Mouse (Mus musculus) heart, adult 18-20 months (tissue): ENCODE data around the gene Psmc3ip. TPM values are rescaled to one million over a fixed set of nuclear protein-coding genes. Genes with fewer than 3 reads are reported as not detected.
"Not testable (repeated sequence)": the region's sequence is repeated elsewhere in the genome, so short reads cannot be mapped to it uniquely, and the experiment has no call there.

ENCODE experiments used
- DNase-seq, 2 experiments: peaks; one replicate each; pipeline ENCODE4 v3.0.0; 2021 to 2022; ENCODE audit warnings: mixed read lengths in 1 of 2
- long read RNA-seq, 2 experiments: library from polyadenylated mRNA; stranded (forward); transcript quantifications; one replicate each; pipeline ENCODE4 v2.0.0; 2021
- total RNA-seq, 2 experiments: library from RNA; stranded (reverse); gene quantifications; 2 replicates each; pipeline ENCODE4 v1.2.3; 2021

Psmc3ip gene
- 1 to 10 TPM; 2.4 to 2.6 TPM for total RNA-seq
- long read RNA-seq, experiment 1, partial matches to known transcripts: 0 of 4 reads
- long read RNA-seq, experiment 1, other reads (novel, unspliced or antisense): 0 of 4 reads
- long read RNA-seq, experiment 2, partial matches to known transcripts: 0 of 3 reads
- long read RNA-seq, experiment 2, other reads (novel, unspliced or antisense): 1 of 3 reads

GRCm38 (mm10) chr11:101095314-101096024 is at the start of gene Psmc3ip:
Gene Psmc3ip (minus strand): TSS chr11:101095436.
- DNase-seq: peak; percentile 98

GRCm38 (mm10) chr11:101143338-101144225 is 48.3 kb upstream of the Psmc3ip start:
- DNase-seq: peak; percentile 37 to 49

GRCm38 (mm10) chr11:101142215-101142967 is 47.2 kb upstream of the Psmc3ip start:
- no peak for DNase-seq

DNA sequence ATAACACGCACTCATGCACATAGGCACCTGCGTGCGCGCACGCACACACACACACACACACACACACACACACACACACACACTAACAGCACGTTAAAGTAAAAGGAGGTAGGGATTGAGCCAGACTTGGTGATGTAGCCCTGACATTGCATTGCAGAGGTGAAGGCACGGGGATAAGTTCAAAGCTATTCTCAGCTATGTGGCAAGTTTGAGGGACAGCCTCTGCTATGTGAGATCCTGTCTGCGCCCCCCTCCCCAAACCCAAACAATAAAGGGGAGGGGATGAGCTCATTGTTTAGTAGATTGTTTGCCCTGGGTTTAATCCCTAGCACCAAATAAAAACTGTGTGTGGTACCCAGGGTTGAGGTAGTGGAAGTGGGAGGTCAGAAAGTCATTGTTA is 45.9 kb upstream of the Psmc3ip start:
- DNase-seq: no peak

- peak in 1 of 2 experiments; percentile 49 for DNase-seq
Measured at GRCm38 (mm10) chr11:101140164-101140819, 45.1 kb upstream of the Psmc3ip start.

DNA sequence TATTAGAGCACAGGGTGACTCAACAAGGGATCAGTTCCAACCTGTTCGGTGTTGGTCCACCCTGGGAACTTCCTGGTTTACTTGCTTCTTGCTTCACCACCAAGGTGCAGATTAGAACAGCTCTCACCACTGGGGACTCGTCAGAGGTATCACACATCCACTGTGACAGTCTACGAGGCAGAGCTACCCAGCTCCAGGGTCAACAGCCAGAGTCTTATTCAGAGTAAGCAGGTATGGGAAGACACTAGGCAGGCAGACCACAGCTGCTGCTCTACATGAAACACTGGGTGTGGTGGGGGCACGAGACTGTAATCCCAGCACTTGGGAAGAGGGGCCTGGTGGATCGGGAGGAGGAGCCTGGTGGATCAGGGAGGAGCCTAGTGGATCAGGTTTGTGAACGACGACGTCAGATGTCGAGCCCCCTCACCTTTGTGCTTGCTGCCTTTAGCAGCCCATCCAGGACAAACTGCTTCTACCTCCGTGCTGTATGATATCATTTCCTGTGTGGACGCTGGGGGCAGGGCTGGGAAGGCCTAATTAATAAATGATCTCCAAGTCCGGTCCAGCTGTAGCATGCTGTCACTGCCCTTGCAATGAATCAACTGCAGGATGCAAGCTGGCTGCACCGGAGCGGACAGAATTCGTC is 43.4 kb upstream of the Psmc3ip start:
- DNase-seq: peak; percentile 18 to 36

DNA sequence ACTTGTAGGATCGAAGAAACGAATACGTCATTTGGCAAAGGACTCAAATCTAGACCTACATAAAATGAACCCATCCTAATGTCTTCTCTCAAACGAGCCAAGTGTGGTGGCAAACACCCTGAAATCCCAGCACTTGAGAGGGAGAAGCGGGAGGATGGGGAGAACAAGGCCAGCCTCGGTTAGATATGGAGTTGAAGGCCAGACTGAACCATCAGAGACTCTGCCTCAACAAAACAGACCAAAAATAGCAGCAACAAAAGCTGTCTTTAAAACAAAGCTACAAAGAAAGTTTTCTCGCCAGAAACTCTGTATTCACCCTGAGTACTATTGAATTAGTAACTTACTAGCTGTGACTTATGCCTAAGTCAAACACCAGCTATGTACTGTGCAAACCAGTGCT is 41.8 kb upstream of the Psmc3ip start:
- DNase-seq: no peak

DNA sequence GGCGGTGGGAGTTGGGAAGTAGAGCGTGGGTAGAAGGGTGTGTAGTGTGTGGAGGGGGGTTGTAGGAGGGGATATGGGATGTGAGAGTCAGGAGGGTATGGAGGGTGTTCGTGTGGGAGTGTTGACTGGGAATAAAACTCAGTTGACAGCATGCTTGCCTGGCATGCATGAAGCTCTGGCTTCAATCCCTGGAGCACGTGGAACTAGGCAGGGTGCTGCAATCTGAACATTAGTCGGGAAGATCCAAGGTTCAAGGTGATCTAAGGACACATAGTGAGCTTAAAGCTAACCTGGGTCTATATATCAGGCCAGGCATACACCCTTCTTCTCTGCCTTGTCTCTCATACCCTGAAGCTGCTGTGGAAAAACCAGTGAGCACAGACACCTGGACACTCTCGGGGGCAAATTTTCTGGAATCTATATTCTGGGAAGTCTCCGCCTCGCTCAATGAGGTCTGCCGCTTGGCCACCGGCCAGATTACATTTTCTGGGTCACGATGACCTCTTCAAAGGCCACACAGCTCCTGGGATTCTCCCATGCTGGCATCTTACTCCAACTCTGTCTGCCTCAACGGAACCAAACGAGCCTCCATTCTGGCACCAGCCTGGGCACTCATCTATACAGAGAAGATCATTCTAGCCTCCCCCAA is 39.1 kb upstream of the Psmc3ip start:
- DNase-seq: peak; percentile 23 to 28

DNA sequence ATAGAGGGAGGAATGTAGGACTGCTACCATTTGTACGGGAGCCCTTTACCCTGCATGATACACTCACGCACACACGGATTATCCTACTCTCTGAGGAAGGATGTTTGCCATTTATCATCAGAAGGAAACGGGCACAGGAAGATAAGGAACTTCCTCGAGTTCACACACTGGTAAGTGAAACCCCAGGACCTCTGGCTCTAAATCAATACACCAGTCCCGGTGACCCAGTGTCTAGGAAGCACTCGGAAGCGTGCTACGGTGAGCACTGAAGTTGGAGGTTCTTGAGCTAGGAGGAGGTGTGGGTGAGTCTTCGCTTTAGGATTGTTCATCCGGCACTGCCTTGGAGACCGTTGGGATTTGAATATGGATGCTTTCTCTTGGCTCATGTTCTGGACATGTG is 37.8 kb upstream of the Psmc3ip start:
- DNase-seq: no peak

DNA sequence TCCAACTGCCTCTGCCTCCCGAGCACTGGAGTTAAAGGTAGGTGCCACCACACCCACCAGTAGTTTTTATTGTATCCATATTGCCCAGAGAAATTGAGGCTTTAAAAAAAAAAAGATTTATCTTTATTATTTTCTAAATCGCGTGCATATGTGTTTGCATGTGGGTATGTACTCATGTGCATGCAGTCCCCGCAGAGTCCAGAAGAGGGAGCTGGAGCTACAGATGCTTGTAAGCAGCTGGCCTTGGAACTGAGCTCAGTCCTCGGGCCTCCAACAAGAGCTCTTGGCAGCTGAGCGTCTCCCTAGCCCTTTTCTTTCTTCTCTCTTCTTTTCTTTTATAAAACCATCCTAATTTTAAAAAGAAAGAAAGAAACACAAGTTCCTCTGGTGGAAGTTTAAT is 36.5 kb upstream of the Psmc3ip start:
- no peak for DNase-seq

DNA sequence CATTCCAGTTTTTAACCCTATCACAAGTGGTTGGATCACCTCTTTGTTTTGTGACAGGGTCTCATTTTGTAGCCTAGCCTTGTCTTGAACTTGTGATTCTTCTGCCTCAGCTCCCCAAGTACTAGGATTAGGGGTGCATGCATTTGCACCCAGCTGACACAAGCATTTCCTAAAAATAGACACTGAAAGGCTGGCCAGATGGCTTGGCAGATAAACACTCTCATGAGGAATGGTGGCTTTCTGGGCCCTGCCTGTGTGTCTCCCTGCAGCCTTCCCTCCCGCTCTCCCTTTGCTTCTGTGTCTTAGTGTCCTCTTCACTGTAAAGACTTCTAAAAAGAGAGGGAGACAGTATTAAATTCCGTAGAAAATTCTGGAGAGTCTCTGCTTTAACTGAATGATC is 36.0 kb upstream of the Psmc3ip start:
- DNase-seq: no peak

- peak; percentile 75 to 87 for DNase-seq
Measured at GRCm38 (mm10) chr11:101130056-101130756, 35.0 kb upstream of the Psmc3ip start.

- peak; percentile 35 to 42 for DNase-seq
Measured at GRCm38 (mm10) chr11:101128996-101129577, 33.9 kb upstream of the Psmc3ip start.

GRCm38 (mm10) chr11:101127075-101127474 is 31.8 kb upstream of the Psmc3ip start:
- no peak for DNase-seq

DNA sequence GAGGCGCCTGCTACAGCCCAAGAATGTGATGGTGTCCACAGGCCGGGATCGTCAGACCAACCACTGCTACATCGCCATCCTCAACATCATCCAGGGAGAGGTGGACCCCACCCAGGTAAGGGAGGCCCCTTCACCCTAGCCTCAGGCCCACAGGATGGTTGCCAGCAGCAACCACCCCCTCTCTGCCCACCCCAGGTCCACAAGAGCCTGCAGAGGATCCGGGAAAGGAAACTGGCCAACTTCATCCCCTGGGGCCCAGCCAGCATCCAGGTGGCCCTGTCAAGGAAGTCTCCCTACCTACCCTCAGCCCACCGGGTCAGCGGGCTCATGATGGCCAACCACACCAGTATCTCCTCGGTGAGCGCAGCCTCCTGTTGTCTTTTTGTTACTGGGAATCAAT is 29.8 kb upstream of the Psmc3ip start:
- DNase-seq: not testable (repeated sequence)

DNA sequence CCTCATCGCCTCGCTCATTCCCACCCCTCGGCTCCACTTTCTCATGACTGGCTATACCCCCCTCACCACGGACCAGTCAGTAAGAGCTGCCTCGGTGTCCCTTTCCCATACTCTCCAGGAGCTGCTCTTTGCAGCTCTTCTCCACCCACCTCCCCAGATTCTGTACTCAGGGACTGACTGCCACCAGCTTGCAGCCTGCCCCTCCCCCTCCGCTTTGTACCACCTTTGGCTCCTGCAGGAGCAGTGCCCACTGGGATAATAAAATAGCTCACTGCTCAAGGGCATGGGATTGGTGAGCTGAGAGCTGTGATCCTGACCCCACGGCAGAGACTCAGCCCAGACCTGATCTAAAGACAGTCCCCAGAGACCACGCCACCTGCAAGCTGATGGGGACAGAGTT is 29.3 kb upstream of the Psmc3ip start:
- not testable (repeated sequence) for DNase-seq

GRCm38 (mm10) chr11:101120545-101121188 is 25.4 kb upstream of the Psmc3ip start:
- peak in 1 of 2 experiments; percentile 11 for DNase-seq

GRCm38 (mm10) chr11:101119761-101120544 is 24.7 kb upstream of the Psmc3ip start, which contains the start of the genes Retreg3 and Tubg1:
Gene Retreg3 (minus strand): TSS chr11:101119893.
Gene Tubg1 (plus strand): TSS chr11:101119938.
- peak; percentile 98 to 99 for DNase-seq
